Mouse (Mus musculus) neural tube, postnatal 0 days (tissue): ENCODE results near the gene Mrps35. TPM values are rescaled to one million over a fixed set of nuclear protein-coding genes. Genes with fewer than 3 reads are reported as not detected.

Source experiments
- polyA plus RNA-seq: library from polyadenylated mRNA; unstranded; fragments of >200 nt; fragmentation: Nextera tagmentation; extraction: Ambion mirVana; gene quantifications from 2 replicates; pipeline ENCODE4 v1.2.1, GENCODE M21; 2015

Gene Mrps35
- 73.7 and 82.5 TPM in 2 replicates for polyA plus RNA-seq

DNA sequence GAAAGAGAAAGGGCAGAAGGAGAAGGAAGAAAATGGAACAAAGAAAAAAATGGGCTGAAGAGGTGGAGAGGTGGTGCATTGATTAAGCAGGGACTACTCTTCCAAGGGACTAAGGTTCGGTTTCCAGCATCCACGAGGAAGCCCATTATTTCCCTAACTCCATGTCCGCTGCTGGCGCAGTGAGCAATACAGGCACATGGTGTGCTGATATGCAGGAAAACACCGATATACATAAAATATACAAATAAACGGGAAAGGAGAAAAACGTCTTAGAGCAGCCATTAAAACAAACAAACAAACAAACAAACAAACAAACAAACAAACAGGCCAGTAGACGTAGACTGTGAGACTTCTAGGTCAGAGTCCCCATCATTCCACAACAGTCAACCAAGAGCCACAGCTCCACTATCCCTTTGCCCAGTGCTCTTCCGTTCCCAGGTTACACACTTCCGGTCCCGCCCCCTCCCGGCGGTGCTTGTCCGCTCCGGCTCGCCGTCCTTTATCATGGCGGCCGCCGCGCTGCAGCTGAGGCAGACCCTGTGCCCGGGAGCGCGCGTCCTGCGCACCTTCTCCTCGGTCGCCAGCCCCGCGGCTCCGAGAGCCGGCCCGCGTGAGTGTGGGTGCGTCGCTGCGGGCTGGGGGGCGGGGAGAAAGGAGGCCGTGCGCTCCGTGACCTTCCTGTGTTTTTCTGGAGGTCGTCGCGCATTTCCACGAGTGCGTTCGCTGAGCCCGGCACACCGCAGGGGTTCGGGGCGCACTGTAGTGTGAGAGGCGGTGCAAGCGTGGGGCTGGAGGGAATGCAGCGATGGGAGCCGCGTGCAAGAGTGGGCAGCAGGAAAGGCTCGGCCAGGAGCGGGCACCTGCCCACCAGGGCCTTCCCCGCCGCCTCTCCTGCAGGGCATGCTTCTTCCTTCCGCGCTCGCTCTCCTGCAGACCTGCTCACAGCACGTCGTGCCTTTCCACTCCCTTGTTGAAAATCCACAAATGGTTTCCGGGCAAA, at the start of gene Mrps35:
Mrps35 (plus strand) TSS at position 474 of the 1,000 bp plus-strand sequence.

DNA sequence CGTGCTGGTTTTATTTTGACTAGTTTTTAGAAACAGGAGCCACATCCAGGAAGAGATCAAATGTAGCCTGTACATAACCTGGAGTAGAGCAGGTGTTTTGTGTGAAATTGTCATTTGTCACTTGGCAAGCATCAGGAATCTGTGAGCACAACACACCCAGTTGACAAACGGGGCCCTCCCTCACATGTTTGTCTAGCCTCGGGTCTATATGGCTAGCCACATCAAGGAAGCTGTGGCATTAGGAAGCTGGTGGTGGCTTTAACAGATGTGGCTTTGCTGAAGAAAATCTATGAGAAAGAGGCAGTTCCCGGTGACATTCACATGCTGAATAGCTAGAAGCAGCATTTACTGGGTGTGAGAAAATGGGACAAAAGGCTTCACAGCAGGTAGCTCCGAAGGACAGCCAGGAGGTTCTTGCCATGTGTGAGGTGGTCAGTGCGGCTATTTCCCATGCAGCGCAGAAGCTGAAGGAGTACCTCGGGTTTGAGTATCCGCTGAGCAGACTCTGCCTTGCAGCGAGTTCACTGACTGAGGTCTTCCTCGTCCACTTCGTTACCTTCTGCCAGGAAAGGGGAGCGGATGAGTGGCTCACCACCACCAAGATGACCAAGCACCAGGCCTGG, 10.2 kb upstream of the Mrps35 start, which contains the start of gene Rep15:
Rep15 (plus strand) TSS at position 282 of the 623 bp plus-strand sequence.

DNA sequence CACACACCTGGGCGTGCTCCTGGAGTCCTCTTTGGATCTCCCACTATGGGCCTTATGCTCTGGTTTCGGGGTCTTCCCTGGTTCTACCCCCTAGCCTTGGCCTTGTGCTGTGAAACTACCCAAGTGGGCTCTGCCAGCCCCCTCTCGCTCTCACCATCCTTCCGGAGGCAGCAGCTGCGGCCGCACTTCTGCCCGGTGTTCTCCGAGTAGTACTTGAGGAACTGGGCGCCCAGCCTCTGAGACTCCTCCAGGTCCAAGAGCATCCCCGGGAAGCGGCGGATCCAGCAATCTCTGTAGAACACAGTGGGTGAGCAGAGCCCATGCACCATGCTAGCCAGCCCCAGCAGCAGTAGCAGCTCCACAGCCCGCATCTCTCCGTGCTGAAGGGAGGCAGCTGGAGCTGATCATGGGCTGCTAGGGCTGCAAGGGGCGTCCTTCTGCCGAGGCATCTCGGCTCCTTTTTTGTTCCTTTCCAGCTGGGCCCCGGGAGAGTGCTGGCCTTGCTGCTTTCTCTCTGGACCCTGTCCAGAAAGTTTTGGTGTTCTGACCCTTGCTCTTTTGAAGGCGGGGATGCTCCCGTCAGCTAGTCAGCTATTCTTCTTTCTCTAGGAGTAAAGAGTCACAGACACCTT, 44.1 kb downstream of the Mrps35 start, which contains the start of gene Mansc4:
Mansc4 (minus strand) TSS at position 439 of the 632 bp plus-strand sequence.

DNA sequence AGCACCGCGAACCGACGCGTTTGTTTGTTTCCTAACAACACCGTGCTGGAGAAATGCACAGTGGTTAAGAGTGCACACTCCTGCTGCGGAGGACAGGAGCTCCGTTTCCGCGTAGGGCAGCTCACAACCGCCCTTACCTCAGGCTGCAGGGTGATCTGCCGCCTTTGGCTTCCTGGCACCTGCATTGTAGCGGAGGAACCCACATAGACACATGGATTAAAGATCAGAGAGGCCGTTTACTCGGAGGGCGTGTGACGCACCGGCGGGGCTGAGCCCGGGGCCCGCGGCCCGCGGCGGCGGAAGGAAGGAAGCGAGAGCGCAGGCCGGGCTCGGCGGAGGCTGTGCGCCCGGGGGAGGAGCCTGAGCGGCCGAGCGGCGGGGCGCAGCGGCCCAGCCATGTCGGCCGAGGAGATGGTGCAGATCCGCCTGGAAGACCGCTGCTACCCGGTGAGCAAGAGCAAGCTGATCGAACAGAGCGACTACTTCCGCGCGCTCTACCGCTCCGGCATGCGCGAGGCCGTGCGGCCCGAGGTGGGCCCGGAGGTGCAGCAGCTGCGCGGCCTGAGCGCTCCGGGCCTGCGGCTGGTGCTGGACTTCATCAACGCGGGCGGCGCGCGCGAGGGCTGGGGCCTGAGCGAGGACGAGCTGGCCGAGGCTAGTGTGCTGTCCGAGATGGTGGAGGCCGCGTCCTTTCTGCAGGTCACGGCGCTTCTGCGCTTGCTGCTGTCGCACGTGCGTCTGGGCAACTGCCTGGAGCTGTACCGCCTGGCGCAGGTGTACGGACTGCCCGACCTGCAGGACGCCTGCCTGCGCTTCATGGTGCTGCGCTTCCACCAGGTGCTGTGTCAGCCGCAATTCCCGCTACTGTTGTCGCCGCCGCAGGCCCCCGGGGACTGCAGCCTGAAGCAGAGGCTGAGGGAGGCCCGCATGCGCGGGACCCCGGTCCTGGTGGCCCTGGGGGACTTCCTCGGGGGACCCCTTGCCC, 48.9 kb downstream of the Mrps35 start, which contains the start of gene Klhl42:
Klhl42 (plus strand) TSS at position 244 of the 985 bp plus-strand sequence.

Other genes with a start within 250 kb of the Mrps35 start
- gene Arntl2, start 246.7 kb upstream of the Mrps35 start, polyA plus RNA-seq = 6.4 and 6.9 TPM in 2 replicates
- not detected in 2 replicates for gene Smco2, start 192.7 kb upstream of the Mrps35 start, polyA plus RNA-seq
- 16.9 and 23.7 TPM in 2 replicates for gene Ppfibp1, start 154.3 kb upstream of the Mrps35 start, polyA plus RNA-seq
- 0.09 TPM in 1 of 2 replicates, not detected in the other for gene 1700034J05Rik, start 88.3 kb upstream of the Mrps35 start, polyA plus RNA-seq
- gene Rep15, start 10.2 kb upstream of the Mrps35 start, polyA plus RNA-seq = 0.53 and 0.59 TPM in 2 replicates
- gene Mansc4, start 44.3 kb downstream of the Mrps35 start, polyA plus RNA-seq = 1.2 and 1.4 TPM in 2 replicates
- 6.0 and 6.3 TPM in 2 replicates for gene Klhl42, start 48.6 kb downstream of the Mrps35 start, polyA plus RNA-seq
- 11.5 and 13.0 TPM in 2 replicates for gene Pthlh, start 221.4 kb downstream of the Mrps35 start, polyA plus RNA-seq